Mouse (Mus musculus) liver, embryonic 11.5 days (tissue): ENCODE measurements around the gene Trim2. TPM values are rescaled to one million over a fixed set of nuclear protein-coding genes. Genes with fewer than 3 reads are reported as not detected.

ENCODE experiments used
- ATAC-seq: fragments of 200-750 bp; cut with Nextera tagmentation; replicated peaks from 2 replicates; pipeline ENCODE4 v1.8.0; 2017; ENCODE audit warnings: moderate number of reproducible peaks, mild to moderate bottlenecking, moderate TSS enrichment, moderate library complexity; ENCODE audit not compliant: low FRiP score
- DNase-seq: peaks from one replicate; pipeline ENCODE4 v3.0.0-alpha.2; 2017; ENCODE audit warnings: low spot score
- H3K27ac ChIP-seq: fragments of 300-500 bp; sonication (generic); 2 replicates; pipeline ENCODE4 v1.5.1; 2014; ENCODE audit warnings: mild to moderate bottlenecking, low read depth, low read length, control low read depth
- H3K27me3 ChIP-seq: fragments of 300-500 bp; sonication (generic); replicated peaks from 2 replicates; pipeline ENCODE4 v1.6.1; 2014; ENCODE audit warnings: low read length, mixed read lengths; ENCODE audit not compliant: control insufficient read depth, insufficient read depth
- H3K36me3 ChIP-seq: fragments of 300-500 bp; sonication (generic); 2 replicates; pipeline ENCODE4 v1.6.1; 2014; ENCODE audit warnings: mild to moderate bottlenecking, low read length, moderate library complexity, mixed read lengths; ENCODE audit not compliant: control insufficient read depth, insufficient read depth
- H3K4me1 ChIP-seq: fragments of 300-500 bp; sonication (generic); replicated peaks from 2 replicates; pipeline ENCODE4 v1.6.1; 2014; ENCODE audit warnings: low read length, mixed read lengths; ENCODE audit not compliant: control insufficient read depth, insufficient read depth
- H3K4me2 ChIP-seq: fragments of 300-500 bp; sonication (generic); 2 replicates; pipeline ENCODE4 v1.6.1; 2014; ENCODE audit warnings: mild to moderate bottlenecking, control low read depth, moderate library complexity
- H3K4me3 ChIP-seq: fragments of 300-500 bp; sonication (generic); 2 replicates; pipeline ENCODE4 v1.5.1; 2014; ENCODE audit warnings: low read depth, low read length, control low read depth
- H3K9ac ChIP-seq: fragments of 300-500 bp; sonication (generic); 2 replicates; pipeline ENCODE4 v1.6.1; 2014; ENCODE audit warnings: low read depth, low read length, control low read depth
- H3K9me3 ChIP-seq: fragments of 300-500 bp; sonication (generic); 2 replicates; pipeline ENCODE4 v1.6.1; 2016; ENCODE audit warnings: low read length, inconsistent platforms, mixed read lengths; ENCODE audit not compliant: control insufficient read depth
- WGBS: fragments of 180-500 bp; shearing (Covaris S2); extraction: QIAGEN DNeasy Blood & Tissue Kit; methylation state at CpG from one replicate; pipeline ENCODE4 v1.1.7; 2014; 5-methylcytosine and 5-hydroxymethylcytosine counted together
- polyA plus RNA-seq: library from polyadenylated mRNA; unstranded; fragments of >200 nt; fragmentation: Nextera tagmentation; extraction: Ambion mirVana; gene quantifications from 2 replicates; pipeline ENCODE4 v1.2.1, GENCODE M21; 2014

The Trim2 gene
- polyA plus RNA-seq, 1 experiment from 2014 or later, result 8.2 TPM

DNA sequence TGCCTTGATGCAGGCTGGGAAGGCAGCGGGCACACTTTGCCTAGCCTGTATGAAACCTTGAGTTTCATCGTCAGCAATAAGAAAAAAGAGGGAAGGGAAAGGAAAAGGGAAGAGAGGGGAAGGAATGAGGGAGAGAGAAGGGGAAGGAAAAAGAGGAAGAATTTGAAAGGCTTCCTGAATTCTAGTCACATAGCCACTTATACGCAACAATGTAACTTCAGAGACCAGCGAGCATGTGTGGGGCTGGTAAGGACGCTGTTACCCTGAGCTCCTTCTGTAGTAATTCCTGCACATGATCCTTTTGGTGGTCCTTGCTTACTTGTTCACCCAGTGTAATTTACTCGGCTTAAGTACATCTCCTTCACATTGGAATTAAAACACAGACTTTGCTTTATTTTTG is 137.7 kb downstream of the Trim2 start:
- Histone ChIP-seq H3K9me3 (no peaks in the 10 kb centered on the region), H3K27me3 (no peaks in the 10 kb centered on the region), H3K27ac (no peak overlapping the region), H3K36me3 (no peaks in the 10 kb centered on the region), H3K4me2 (no peak overlapping the region), H3K4me1 (no peaks in the 10 kb centered on the region), H3K9ac (no peak overlapping the region), H3K4me3 (no peak overlapping the region)
- 80% methylated on average over 6 of the region's 6 CpGs for WGBS
- no peak for DNase-seq
- ATAC-seq, result no peak

DNA sequence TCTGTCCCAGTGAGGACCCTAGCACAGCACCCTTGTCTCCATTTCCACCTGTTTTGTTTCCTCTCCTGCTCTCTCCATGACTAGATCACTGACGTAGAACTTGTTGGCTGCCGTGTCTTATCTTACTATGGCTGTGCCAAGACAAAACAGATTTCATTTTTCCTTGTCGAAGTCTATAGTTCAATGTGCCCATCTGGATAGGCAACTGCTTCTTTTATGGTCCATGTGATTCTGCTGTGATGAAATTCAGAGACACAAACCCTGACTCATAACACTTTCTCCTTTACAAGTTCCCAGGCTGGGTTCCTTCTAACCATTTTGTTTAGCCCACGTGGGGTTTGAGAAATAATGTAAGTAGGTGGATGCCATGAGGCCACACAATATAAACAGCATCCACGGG is 140.6 kb downstream of the Trim2 start:
- 79% methylated on average over 5 of the region's 5 CpGs for WGBS
- H3K9me3 ChIP-seq, result no peaks in the 10 kb centered on the region
- no peak overlapping the region for H3K4me2 ChIP-seq
- no peaks in the 10 kb centered on the region for H3K27me3 ChIP-seq
- ATAC-seq (no peak), DNase-seq (no peak)
- H3K27ac ChIP-seq, result no peak overlapping the region
- no peaks in the 10 kb centered on the region for H3K36me3 ChIP-seq
- no peaks in the 10 kb centered on the region for H3K4me1 ChIP-seq
- H3K9ac ChIP-seq, result no peak overlapping the region
- no peak overlapping the region for H3K4me3 ChIP-seq

DNA sequence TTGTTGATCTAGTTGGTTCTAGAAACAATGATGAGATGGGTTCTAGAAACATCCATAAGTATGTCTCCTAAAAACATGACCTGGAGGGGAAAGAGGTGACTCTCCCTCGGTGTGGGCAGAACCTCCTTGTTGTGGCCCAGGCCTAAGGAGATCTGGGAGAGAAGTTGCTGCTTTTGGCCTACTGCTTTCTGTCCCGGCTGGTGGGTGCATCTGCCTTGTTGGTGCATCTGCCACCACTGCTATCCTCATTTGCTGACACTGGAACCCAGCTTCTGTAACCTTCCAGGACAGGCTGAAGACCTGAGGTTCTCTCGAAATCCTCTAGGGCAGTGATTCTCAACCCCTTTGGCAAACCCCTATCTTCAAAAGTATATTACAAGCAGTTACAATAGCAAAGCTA is 141.3 kb downstream of the Trim2 start:
- Histone ChIP-seq H3K27ac (no peak overlapping the region), H3K9me3 (no peaks in the 10 kb centered on the region), H3K4me2 (no peak overlapping the region), H3K9ac (no peak overlapping the region), H3K4me1 (no peaks in the 10 kb centered on the region), H3K36me3 (no peaks in the 10 kb centered on the region), H3K4me3 (no peak overlapping the region), H3K27me3 (no peaks in the 10 kb centered on the region)
- WGBS, result 92% methylated on average over 3 of the region's 3 CpGs
- ATAC-seq (no peak), DNase-seq (no peak)

DNA sequence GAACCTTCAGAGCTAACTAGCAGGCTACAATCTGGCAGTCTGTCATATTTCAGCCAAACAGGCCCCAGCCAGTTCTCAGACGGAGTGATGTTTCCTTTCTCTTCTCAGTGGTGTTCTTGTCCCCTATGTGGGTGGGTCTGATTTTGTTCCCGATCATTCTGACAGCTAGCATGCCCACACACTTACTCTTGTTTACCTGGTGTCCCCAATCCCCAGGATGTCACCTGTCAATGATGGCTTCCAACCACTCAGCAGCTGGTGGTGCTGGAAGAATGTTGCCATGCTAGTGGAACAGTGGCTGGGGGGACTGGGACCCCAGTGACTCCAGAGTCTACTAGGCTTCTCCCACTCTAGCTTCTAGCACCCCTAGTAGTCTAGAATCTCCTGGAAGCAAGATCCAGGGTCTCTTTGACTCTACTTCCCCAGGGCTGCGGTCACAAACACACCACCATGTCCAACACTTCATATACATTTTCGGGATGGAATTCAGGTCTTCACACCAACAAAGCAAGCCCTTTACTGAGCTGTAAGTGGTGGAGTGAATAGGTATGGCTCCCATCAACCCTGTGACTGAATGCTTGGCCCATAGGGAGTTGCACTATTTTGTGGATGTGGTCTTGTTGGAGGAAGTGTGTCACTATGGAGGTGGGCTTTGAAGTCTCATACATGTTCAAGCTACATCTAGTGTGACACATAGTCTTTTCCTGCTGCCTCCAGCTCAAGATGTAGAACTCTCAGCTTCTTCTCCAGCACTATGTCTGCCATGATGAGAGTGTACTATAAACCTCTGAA is 148.9 kb downstream of the Trim2 start:
- Histone ChIP-seq H3K27ac (no peak overlapping the region), H3K4me2 (no peak overlapping the region), H3K27me3 (no peaks in the 10 kb centered on the region), H3K4me1 (peaks cover 5% of the 10 kb centered on the region; the same call in 1 of the 2 replicates), H3K9ac (no peak overlapping the region), H3K9me3 (no peaks in the 10 kb centered on the region), H3K4me3 (no peak overlapping the region), H3K36me3 (no peaks in the 10 kb centered on the region)
- ATAC-seq, result no peak
- no peak for DNase-seq
- 81% methylated on average over 4 of the region's 4 CpGs for WGBS

DNA sequence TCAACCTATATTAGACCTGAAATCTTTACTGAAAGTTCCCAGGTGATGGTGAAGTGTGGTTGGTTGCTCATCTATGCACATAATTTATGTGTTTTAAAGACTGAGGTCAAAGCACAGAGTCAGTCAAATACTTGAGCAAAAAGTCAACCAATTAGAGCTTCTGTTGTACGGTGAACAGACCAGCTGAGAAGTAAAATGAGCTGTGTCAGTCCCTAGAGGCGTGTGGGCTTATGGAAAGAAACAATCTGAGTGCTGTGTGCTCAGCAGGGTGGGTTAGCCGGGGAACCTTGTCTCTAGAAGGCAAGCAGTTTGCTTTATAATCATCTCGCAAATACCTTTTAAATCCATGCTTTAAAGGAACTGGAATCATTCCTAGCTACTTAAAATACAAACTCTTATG is 149.7 kb downstream of the Trim2 start:
- no peak overlapping the region for H3K4me3 ChIP-seq
- no peak overlapping the region for H3K27ac ChIP-seq
- ATAC-seq (no peak), DNase-seq (no peak)
- peaks cover 5% of the 10 kb centered on the region; the same call in 1 of the 2 replicates for H3K4me1 ChIP-seq
- no peaks in the 10 kb centered on the region for H3K9me3 ChIP-seq
- H3K27me3 ChIP-seq, result no peaks in the 10 kb centered on the region
- 81% methylated on average over 4 of the region's 4 CpGs for WGBS
- H3K4me2 ChIP-seq, result no peak overlapping the region
- no peaks in the 10 kb centered on the region for H3K36me3 ChIP-seq
- no peak overlapping the region for H3K9ac ChIP-seq

DNA sequence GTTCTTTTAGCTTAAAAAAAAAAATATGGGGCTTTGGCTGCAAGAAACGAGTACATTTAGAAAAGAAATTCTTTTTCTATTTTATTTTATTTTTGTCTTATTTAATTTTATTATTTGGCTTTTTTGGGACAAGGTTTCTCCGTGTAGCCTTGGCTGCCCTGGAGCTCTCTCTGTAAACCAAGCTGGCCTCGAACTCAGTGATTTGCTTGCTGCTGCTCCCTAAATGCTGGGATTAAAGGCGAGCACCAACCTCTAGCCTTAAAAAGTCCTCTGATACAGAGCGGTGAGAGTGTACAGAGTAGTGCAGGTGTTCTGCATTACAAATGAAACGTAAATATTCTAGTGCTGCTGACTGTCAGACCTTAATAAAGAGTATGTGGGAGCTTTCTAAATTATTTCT is 150.6 kb downstream of the Trim2 start:
- Histone ChIP-seq H3K27ac (no peak overlapping the region), H3K4me1 (peaks cover 5% of the 10 kb centered on the region; the same call in 1 of the 2 replicates), H3K4me2 (peak overlapping the region; percentile 98), H3K4me3 (0 out of 2 replicates have a peak overlapping the region, but pooled peaks have one; percentile 68), H3K9me3 (no peaks in the 10 kb centered on the region), H3K9ac (no peak overlapping the region), H3K27me3 (no peaks in the 10 kb centered on the region), H3K36me3 (no peaks in the 10 kb centered on the region)
- DNase-seq (no peak), ATAC-seq (no peak)
- WGBS, result 60% methylated on average over 6 of the region's 6 CpGs

DNA sequence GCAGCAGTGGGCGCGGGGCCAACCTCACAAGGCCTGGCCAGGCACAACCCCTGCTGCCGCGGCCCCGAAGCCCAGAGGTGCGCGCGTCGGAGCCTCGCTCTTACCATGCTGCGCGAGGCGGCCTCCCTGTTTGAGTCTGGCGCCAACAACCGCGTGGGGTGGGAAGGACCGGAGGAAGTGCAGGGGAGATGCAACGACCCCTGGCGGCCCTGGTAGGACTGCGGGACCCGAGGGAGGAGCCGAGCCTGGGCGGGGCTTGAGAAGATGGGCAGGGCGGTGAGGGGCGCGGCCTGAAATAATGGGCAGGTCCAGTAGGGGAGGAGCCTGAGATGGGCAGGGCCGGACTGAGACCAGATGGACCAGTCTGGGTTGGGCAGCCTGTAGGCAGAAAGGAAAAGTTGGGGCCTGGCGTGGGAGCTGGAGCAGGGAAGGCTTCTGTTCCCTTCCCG is 151.1 kb downstream of the Trim2 start, which contains the start of gene Mnd1:
Gene Mnd1 (minus strand): TSS at position 229 of the 449 bp plus-strand sequence.
- no peaks in the 10 kb centered on the region for H3K36me3 ChIP-seq
- ATAC-seq (peak; percentile 98), DNase-seq (peak; percentile 99)
- H3K4me3 ChIP-seq, result peak within 1 kb of the TSS; percentile 68
- no peaks in the 10 kb centered on the region for H3K9me3 ChIP-seq
- H3K27ac ChIP-seq, result peak within 1 kb of the TSS; percentile 90
- no peaks in the 10 kb centered on the region for H3K27me3 ChIP-seq
- peaks cover 5% of the 10 kb centered on the region; the same call in 1 of the 2 replicates for H3K4me1 ChIP-seq
- peak within 1 kb of the TSS; percentile 98 for H3K4me2 ChIP-seq
- WGBS, result under 1% methylated on average over 29 of the region's 29 CpGs
- H3K9ac ChIP-seq, result peak within 1 kb of the TSS; percentile 92

DNA sequence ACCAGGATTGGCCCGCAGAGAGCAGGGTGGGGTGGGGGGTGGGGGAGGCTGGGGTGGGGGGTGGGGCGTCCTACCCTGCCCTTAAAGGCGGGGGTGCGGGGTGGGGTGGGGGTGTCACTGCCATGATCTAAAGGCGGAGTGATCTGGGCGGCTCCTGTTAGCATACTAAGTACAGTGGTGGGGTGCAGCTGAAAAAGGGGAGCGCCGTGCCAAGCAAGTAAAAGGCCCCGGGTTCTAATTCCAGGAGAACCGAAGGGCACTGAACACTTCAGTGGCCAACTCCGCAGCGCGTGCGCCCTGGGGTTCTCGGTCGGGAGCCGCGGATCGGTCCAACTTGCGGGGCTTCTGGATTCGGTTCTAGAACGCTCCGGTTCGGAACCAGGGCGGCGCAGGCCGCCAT is 151.5 kb downstream of the Trim2 start:
- ATAC-seq, result peak; percentile 75
- Histone ChIP-seq H3K27ac (peak overlapping the region; percentile 90), H3K36me3 (no peaks in the 10 kb centered on the region), H3K9me3 (no peaks in the 10 kb centered on the region), H3K9ac (peak overlapping the region; percentile 92), H3K4me1 (peaks cover 5% of the 10 kb centered on the region; the same call in 1 of the 2 replicates), H3K4me3 (peak overlapping the region; percentile 68), H3K27me3 (no peaks in the 10 kb centered on the region), H3K4me2 (peak overlapping the region; percentile 98)
- WGBS, result 1% methylated on average over 27 of the region's 27 CpGs
- DNase-seq, result no peak

DNA sequence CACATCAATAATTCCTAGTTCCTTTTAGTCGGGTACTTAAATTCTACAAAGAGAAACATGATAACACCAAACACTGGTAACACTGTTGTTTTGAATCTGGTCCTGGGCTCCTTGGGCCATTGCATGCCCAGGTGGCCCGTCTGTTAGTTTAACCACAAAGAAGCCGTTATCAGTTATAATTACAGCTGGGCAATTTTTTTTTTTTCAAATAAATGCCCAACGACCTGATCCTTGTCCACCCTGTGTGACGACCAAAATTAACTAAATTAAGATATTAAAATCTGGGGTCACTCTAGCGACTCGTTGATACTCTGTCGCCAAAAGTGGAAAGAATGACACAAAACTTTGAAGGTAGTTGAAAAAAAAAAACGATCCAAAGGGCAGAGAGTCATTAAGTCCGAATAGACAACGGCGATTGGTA is 151.9 kb downstream of the Trim2 start:
- H3K4me2 ChIP-seq, result peak overlapping the region; percentile 98
- H3K9me3 ChIP-seq, result peaks cover under 1% of the 10 kb centered on the region; the same call in 1 of the 2 replicates
- WGBS, result 7% methylated on average over 12 of the region's 12 CpGs
- H3K4me1 ChIP-seq, result peaks cover 5% of the 10 kb centered on the region; the same call in 1 of the 2 replicates
- peak overlapping the region; percentile 44 for H3K9ac ChIP-seq
- peak overlapping the region; percentile 68 for H3K4me3 ChIP-seq
- H3K27ac ChIP-seq, result peak overlapping the region; percentile 90
- H3K36me3 ChIP-seq, result no peaks in the 10 kb centered on the region
- no peaks in the 10 kb centered on the region for H3K27me3 ChIP-seq
- DNase-seq (peak; percentile 48), ATAC-seq (no peak)
